ENCODE assay signal across 14 mouse cellular contexts in the genomic region with DNA sequence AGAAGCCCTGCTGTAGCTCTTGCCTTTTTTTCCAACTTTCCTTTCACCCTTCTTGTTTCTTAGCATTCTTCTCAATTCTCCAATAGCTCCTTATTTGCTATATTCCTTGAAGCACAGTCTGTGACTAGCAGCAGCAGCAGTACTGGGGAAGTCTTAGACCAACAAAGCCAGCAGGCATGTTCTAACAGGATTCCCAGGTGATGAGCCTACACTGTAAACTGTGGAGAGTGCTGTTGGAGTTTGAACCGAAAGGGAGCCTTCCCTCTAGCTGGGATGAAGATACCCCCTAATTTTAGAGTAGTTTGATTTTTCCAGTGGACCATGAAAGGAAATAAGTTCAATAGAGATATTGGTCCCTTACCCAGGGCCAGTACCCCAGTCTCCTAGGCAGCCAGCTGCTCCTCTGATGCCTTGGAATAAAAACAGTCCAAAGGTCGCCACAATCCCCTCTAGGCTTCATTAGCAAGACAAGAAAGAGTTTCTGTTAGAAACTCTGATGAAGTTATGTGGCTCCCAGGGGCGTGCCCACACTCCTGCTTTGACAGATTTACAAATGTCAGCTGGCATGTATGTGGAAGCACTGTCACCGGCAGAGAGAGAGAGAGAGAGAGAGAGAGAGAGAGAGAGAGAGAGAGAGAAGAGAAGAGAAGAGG. TPM values are rescaled to one million over a fixed set of nuclear protein-coding genes. Genes with fewer than 3 reads are reported as not detected.
DNase-seq lines count a peak whose midpoint lies in the region; ATAC-seq and TF ChIP-seq lines count a peak whose summit lies in the region.
"Had no signal": no experiment of that assay in that cellular context is flagged by ENCODE, and none has a peak within 500 bp of the region (broad histone marks: within the 10 kb centered on the region; RNA-seq: fewer than 3 reads in every experiment).

No protein-coding gene starts in this region.

- TF ChIP-seq CTCF in stomach, postnatal 0 days (IDR thresholded peaks at IDR 0.05; ENCODE audit: low read depth): no peak
- TF ChIP-seq CTCF in lung, adult 2 months (IDR thresholded peaks at IDR 0.05; ENCODE audit: insufficient read depth, low read length): no peak

- no peaks in the 10 kb centered on the region for H3K27me3 ChIP-seq in forebrain, embryonic 13.5 days
- no peaks in the 10 kb centered on the region for H3K27me3 ChIP-seq in forebrain, embryonic 16.5 days (replicated peaks; ENCODE audit: control insufficient read depth, insufficient read depth, low read length)
- no peaks in the 10 kb centered on the region for H3K27me3 ChIP-seq in stomach, embryonic 14.5 days (ENCODE audit: control insufficient read depth, insufficient read depth, low read length)
- no peaks in the 10 kb centered on the region for H3K27me3 ChIP-seq in stomach, postnatal 0 days (ENCODE audit: control insufficient read depth, insufficient read depth, low read length)
- no peaks in the 10 kb centered on the region for H3K27me3 ChIP-seq in midbrain, embryonic 13.5 days

- no peaks in the 10 kb centered on the region for H3K36me3 ChIP-seq in forebrain, embryonic 13.5 days (ENCODE audit: poor library complexity, severe bottlenecking)
- H3K36me3 ChIP-seq in forebrain, embryonic 16.5 days (ENCODE audit: control insufficient read depth, insufficient read depth): no peaks in the 10 kb centered on the region
- no peaks in the 10 kb centered on the region for H3K36me3 ChIP-seq in stomach, embryonic 14.5 days (ENCODE audit: control insufficient read depth, insufficient read depth, low read length)
- H3K36me3 ChIP-seq in stomach, postnatal 0 days (ENCODE audit: control insufficient read depth, insufficient read depth, low read length): no peaks in the 10 kb centered on the region
- H3K36me3 ChIP-seq in midbrain, embryonic 13.5 days: no peaks in the 10 kb centered on the region

- TF ChIP-seq EP300 in stomach, postnatal 0 days (optimal IDR thresholded peaks at IDR 0.05): no peak

- no peak overlapping the region for H3K9ac ChIP-seq in forebrain, embryonic 13.5 days
- H3K9ac ChIP-seq in forebrain, embryonic 16.5 days (replicated peaks; ENCODE audit: low read depth, low read length): no peak overlapping the region
- H3K9ac ChIP-seq in stomach, embryonic 14.5 days (replicated peaks; ENCODE audit: low read depth, low read length): no peak overlapping the region
- no peak overlapping the region for H3K9ac ChIP-seq in stomach, postnatal 0 days (ENCODE audit: low read length)
- H3K9ac ChIP-seq in midbrain, embryonic 13.5 days (replicated peaks): no peak overlapping the region

- DNase-seq in stomach, postnatal 0 days (ENCODE audit: low spot score): no peak
- no peak for DNase-seq in lung, adult 2 months
- DNase-seq in frontal cortex, postnatal 36 days (ENCODE audit: low spot score in 2 of 2): no peak
- DNase-seq in heart, postnatal 36 days: no peak
- DNase-seq: adrenal gland, adult 8-10 months; liver; lung, postnatal 14 days had no signal

- WGBS in forebrain, embryonic 13.5 days: 8% methylated on average over 3 of the region's 4 CpGs
- 6% methylated on average over 4 of the region's 4 CpGs for WGBS in forebrain, embryonic 16.5 days
- WGBS in stomach, embryonic 14.5 days: 21% methylated on average over 3 of the region's 4 CpGs
- 13% methylated on average over 3 of the region's 4 CpGs for WGBS in stomach, postnatal 0 days
- 7% methylated on average over 3 of the region's 4 CpGs for WGBS in midbrain, embryonic 13.5 days
- WGBS in lung, adult 2 months: 34% methylated on average over 3 of the region's 4 CpGs

- 0 out of 2 replicates have a peak, but pooled peaks have one; percentile 13 for ATAC-seq in forebrain, embryonic 13.5 days
- no peak for ATAC-seq in forebrain, embryonic 16.5 days
- ATAC-seq in stomach, embryonic 14.5 days (ENCODE audit: insufficient number of reproducible peaks, insufficient read depth, low FRiP score, low read depth): no peak
- no peak for ATAC-seq in stomach, postnatal 0 days (ENCODE audit: low FRiP score, low TSS enrichment)
- peak; percentile 79 for ATAC-seq in midbrain, embryonic 13.5 days

- no peak overlapping the region for H3K27ac ChIP-seq in forebrain, embryonic 13.5 days
- no peak overlapping the region for H3K27ac ChIP-seq in forebrain, embryonic 16.5 days (ENCODE audit: low read length)
- 0 out of 2 replicates have a peak overlapping the region, but pooled peaks have one; percentile 52 for H3K27ac ChIP-seq in stomach, embryonic 14.5 days (ENCODE audit: low read length)
- no peak overlapping the region for H3K27ac ChIP-seq in stomach, postnatal 0 days (replicated peaks)
- peak overlapping the region; percentile 53; the same call in 1 of the 2 replicates for H3K27ac ChIP-seq in midbrain, embryonic 13.5 days

- intact Hi-C loops in heart, postnatal 36 days (cut with DNase I): no loop called here

- no peak for TF ChIP-seq POLR2A in lung, adult 2 months (IDR thresholded peaks at IDR 0.05; ENCODE audit: borderline replicate concordance, extremely low read depth, low read depth, low read length)

- H3K4me1 ChIP-seq in forebrain, embryonic 13.5 days: peaks cover 13% of the 10 kb centered on the region
- H3K4me1 ChIP-seq in forebrain, embryonic 16.5 days (replicated peaks; ENCODE audit: control insufficient read depth, insufficient read depth, low read length): peaks cover 4% of the 10 kb centered on the region; the same call in 1 of the 2 replicates
- H3K4me1 ChIP-seq in stomach, embryonic 14.5 days (ENCODE audit: control insufficient read depth, insufficient read depth, low read length): peaks cover 5% of the 10 kb centered on the region; the same call in 1 of the 2 replicates
- H3K4me1 ChIP-seq in stomach, postnatal 0 days (replicated peaks; ENCODE audit: control insufficient read depth, insufficient read depth): no peaks in the 10 kb centered on the region
- peaks cover 17% of the 10 kb centered on the region for H3K4me1 ChIP-seq in midbrain, embryonic 13.5 days (replicated peaks)
- H3K4me1 ChIP-seq in lung, adult 2 months (ENCODE audit: control insufficient read depth, insufficient read depth, low read length): peaks cover 4% of the 10 kb centered on the region

- no peak overlapping the region for H3K4me2 ChIP-seq in forebrain, embryonic 13.5 days
- no peak overlapping the region for H3K4me2 ChIP-seq in forebrain, embryonic 16.5 days (ENCODE audit: low read length)
- H3K4me2 ChIP-seq in stomach, embryonic 14.5 days (replicated peaks; ENCODE audit: low read depth, low read length): no peak overlapping the region
- no peak overlapping the region for H3K4me2 ChIP-seq in stomach, postnatal 0 days (replicated peaks; ENCODE audit: low read depth)
- no peak overlapping the region for H3K4me2 ChIP-seq in midbrain, embryonic 13.5 days (replicated peaks)
- H3K4me2 ChIP-seq: heart, embryonic 11.5 days had no signal

- H3K4me3 ChIP-seq in forebrain, embryonic 13.5 days: no peak overlapping the region
- H3K4me3 ChIP-seq in forebrain, embryonic 16.5 days (replicated peaks; ENCODE audit: low read length): no peak overlapping the region
- H3K4me3 ChIP-seq in stomach, embryonic 14.5 days (ENCODE audit: low read depth, low read length): no peak overlapping the region
- H3K4me3 ChIP-seq in stomach, postnatal 0 days (ENCODE audit: low read depth, low read length): no peak overlapping the region
- H3K4me3 ChIP-seq in midbrain, embryonic 13.5 days (replicated peaks): no peak overlapping the region
- no peak overlapping the region for H3K4me3 ChIP-seq in lung, adult 2 months (replicated peaks; ENCODE audit: extremely low read depth, low read depth, low read length)
- H3K4me3 ChIP-seq: myocyte had no signal

- no peaks in the 10 kb centered on the region for H3K9me3 ChIP-seq in forebrain, embryonic 13.5 days (replicated peaks)
- no peaks in the 10 kb centered on the region for H3K9me3 ChIP-seq in forebrain, embryonic 16.5 days (ENCODE audit: control insufficient read depth, low read length)
- peaks cover 4% of the 10 kb centered on the region; the same call in 1 of the 2 replicates for H3K9me3 ChIP-seq in stomach, embryonic 14.5 days (ENCODE audit: control insufficient read depth, low read depth, low read length)
- no peaks in the 10 kb centered on the region for H3K9me3 ChIP-seq in stomach, postnatal 0 days (ENCODE audit: control insufficient read depth, low read length)
- peaks cover 5% of the 10 kb centered on the region; the same call in 1 of the 2 replicates for H3K9me3 ChIP-seq in midbrain, embryonic 13.5 days

RNA-seq across cellular contexts. Expression of gene Col15a1, which starts 46.7 kb away (rescaled TPM):
- polyA plus RNA-seq in forebrain, embryonic 13.5 days (2015; fragmentation: Nextera tagmentation; extraction: Ambion mirVana): 2.3 and 2.4 TPM in 2 replicates
- polyA plus RNA-seq in forebrain, embryonic 16.5 days (2015; fragmentation: Nextera tagmentation; extraction: Ambion mirVana): 2.8 and 2.9 TPM in 2 replicates
- 23.1 and 23.8 TPM in 2 replicates for polyA plus RNA-seq in stomach, embryonic 14.5 days (2014; fragmentation: Nextera tagmentation; extraction: Ambion mirVana)
- 25.0 and 28.6 TPM in 2 replicates for polyA plus RNA-seq in stomach, postnatal 0 days (2015; fragmentation: Nextera tagmentation; extraction: Ambion mirVana)
- polyA plus RNA-seq in midbrain, embryonic 13.5 days (2015; fragmentation: Nextera tagmentation; extraction: Ambion mirVana): 1.2 and 1.5 TPM in 2 replicates
- polyA plus RNA-seq in lung, adult 2 months (2012; rRNA removed): 18.5 and 24.4 TPM in 2 replicates
- 100 to 1,000 TPM in 1 of 2 experiments, 10 to 100 TPM in 1; 91.2 to 101 TPM for total RNA-seq in heart, postnatal 36 days (2021)
- total RNA-seq: common myeloid progenitor, adult 5-6 weeks had no signal

Comparison
In these comparisons a context has a peak if more than half of its experiments do, and no peak if none do; other contexts are left out.
1. ATAC-seq: peak in forebrain, embryonic 13.5 days (single experiment) and midbrain, embryonic 13.5 days (single experiment); none in forebrain, embryonic 16.5 days (single experiment), stomach, embryonic 14.5 days (single experiment) and stomach, postnatal 0 days (single experiment).
2. H3K27ac ChIP-seq: peak in stomach, embryonic 14.5 days (single experiment) and midbrain, embryonic 13.5 days (single experiment); none in forebrain, embryonic 13.5 days (single experiment), forebrain, embryonic 16.5 days (single experiment) and stomach, postnatal 0 days (single experiment).